Mouse (Mus musculus) ovary, adult 10 weeks (tissue): ENCODE data around the gene Olfr1052. TPM values are rescaled to one million over a fixed set of nuclear protein-coding genes. Genes with fewer than 3 reads are reported as not detected.

Source experiments
- polyA plus RNA-seq: library from polyadenylated mRNA; stranded (reverse); fragments of 350-450 nt; fragmentation: Illumina TruSeq; extraction: RNeasy Lipid Tissue Mini Kit (QIAGEN cat#74804); gene quantifications from one replicate; pipeline ENCODE4 v1.2.3, GENCODE M21; 2014

Olfr1052 gene
- not detected for polyA plus RNA-seq

GRCm38 (mm10) chr2:86292155-86292554 lies at the start of gene Olfr1052:
TSS of gene Olfr1052 (plus strand) at chr2:86292455.

GRCm38 (mm10) chr2:86258228-86258627 lies 34.0 kb upstream of the Olfr1052 start, which contains the start of gene Olfr1049:
TSS of gene Olfr1049 (minus strand) at chr2:86258328.

DNA sequence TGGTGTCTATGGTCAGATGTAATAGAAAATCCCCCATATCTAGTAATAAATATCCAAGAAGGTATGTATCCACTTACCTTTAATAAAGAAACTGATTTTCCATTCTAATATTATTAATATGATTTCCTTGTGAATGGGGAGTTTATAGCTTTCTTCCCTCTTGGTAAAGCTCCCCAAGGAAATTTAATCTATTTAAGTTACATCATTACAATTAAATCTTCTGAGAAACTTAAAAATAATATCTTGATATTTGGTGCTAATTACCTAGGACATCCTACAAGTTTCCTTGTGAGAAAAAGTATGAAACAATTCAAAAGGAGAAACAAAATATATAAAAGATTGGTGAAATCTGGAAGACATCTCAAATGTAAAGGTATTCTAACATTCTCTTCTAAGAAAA lies 13.3 kb upstream of the Olfr1052 start, which contains the start of gene Olfr1051:
Gene Olfr1051, minus strand, starts transcription at position 101 of the 400 bp plus-strand sequence.

GRCm38 (mm10) chr2:86315184-86315583 lies 22.9 kb downstream of the Olfr1052 start, which contains the start of gene Olfr1053:
TSS of gene Olfr1053 (minus strand) at chr2:86315284.

DNA sequence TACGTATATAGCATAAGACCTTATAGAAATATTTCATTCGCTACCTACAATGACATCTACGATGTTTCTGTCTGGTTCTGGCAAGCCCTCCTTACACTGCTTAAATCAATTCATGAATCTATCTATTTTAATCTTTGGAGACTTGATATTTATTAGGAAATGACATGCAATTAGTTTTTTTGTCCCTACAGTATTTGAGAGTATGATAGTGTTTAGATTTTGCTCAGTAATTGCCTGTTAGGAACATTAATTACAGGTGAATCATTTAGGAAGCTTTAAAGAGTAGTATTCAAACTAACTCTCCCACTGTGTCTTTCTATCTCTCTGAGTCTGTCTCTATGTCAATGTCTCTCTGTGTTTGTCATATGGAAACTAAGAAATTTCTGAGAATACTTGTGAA lies 43.1 kb downstream of the Olfr1052 start, which contains the start of gene Olfr1054:
Gene Olfr1054, minus strand, starts transcription at position 101 of the 400 bp plus-strand sequence.

Other genes starting within 250 kb of the Olfr1052 start
- 4.1 TPM for gene Olfr1034, start 246.6 kb upstream of the Olfr1052 start, polyA plus RNA-seq
- not detected for gene Olfr1036, start 218.5 kb upstream of the Olfr1052 start, polyA plus RNA-seq
- gene Olfr1037, start 205.1 kb upstream of the Olfr1052 start, polyA plus RNA-seq, result not detected
- gene Olfr1039, start 156.5 kb upstream of the Olfr1052 start, polyA plus RNA-seq, result not detected
- not detected for gene Olfr1040, start 145.7 kb upstream of the Olfr1052 start, polyA plus RNA-seq
- gene Olfr1042, start 130.6 kb upstream of the Olfr1052 start, polyA plus RNA-seq, result not detected
- not detected for gene Olfr1043, start 124.9 kb upstream of the Olfr1052 start, polyA plus RNA-seq
- not detected for gene Olfr1044, start 114.6 kb upstream of the Olfr1052 start, polyA plus RNA-seq
- gene Olfr52, start 106.8 kb upstream of the Olfr1052 start, polyA plus RNA-seq, result not detected
- gene Olfr1045, start 89.4 kb upstream of the Olfr1052 start, polyA plus RNA-seq, result not detected
- gene Olfr1046, start 73.1 kb upstream of the Olfr1052 start, polyA plus RNA-seq, result not detected
- gene Olfr1047, start 61.1 kb upstream of the Olfr1052 start, polyA plus RNA-seq, result not detected
- gene Olfr1048, start 52.2 kb upstream of the Olfr1052 start, polyA plus RNA-seq, result not detected
- not detected for gene Olfr1049, start 34.1 kb upstream of the Olfr1052 start, polyA plus RNA-seq
- gene Olfr1051, start 13.4 kb upstream of the Olfr1052 start, polyA plus RNA-seq, result not detected
- not detected for gene Olfr1053, start 22.8 kb downstream of the Olfr1052 start, polyA plus RNA-seq
- not detected for gene Olfr1054, start 43.0 kb downstream of the Olfr1052 start, polyA plus RNA-seq
- gene Olfr1055, start 57.8 kb downstream of the Olfr1052 start, polyA plus RNA-seq, result not detected
- not detected for gene Olfr1056, start 70.0 kb downstream of the Olfr1052 start, polyA plus RNA-seq
- not detected for gene Olfr1057, start 85.9 kb downstream of the Olfr1052 start, polyA plus RNA-seq
- not detected for gene Olfr1058, start 96.1 kb downstream of the Olfr1052 start, polyA plus RNA-seq
- gene Olfr1061, start 121.6 kb downstream of the Olfr1052 start, polyA plus RNA-seq, result not detected
- not detected for gene Olfr1062, start 134.3 kb downstream of the Olfr1052 start, polyA plus RNA-seq
- gene Olfr1065, start 158.1 kb downstream of the Olfr1052 start, polyA plus RNA-seq, result not detected
- gene Olfr1066, start 163.8 kb downstream of the Olfr1052 start, polyA plus RNA-seq, result not detected
- gene Olfr228, start 194.9 kb downstream of the Olfr1052 start, polyA plus RNA-seq, result not detected
- gene Olfr1076, start 216.0 kb downstream of the Olfr1052 start, polyA plus RNA-seq, result not detected